Mouse (Mus musculus) hindbrain, embryonic 15.5 days (tissue): ENCODE data around the gene Sars. TPM values are rescaled to one million over a fixed set of nuclear protein-coding genes. Genes with fewer than 3 reads are reported as not detected.

Experiments used
- ATAC-seq: fragments of 200-750 bp; cut with Nextera tagmentation; 2 replicates; pipeline ENCODE4 v1.8.0; 2017; ENCODE audit warnings: low read depth, moderate number of reproducible peaks, moderate TSS enrichment; ENCODE audit not compliant: low FRiP score
- H3K27ac ChIP-seq: fragments of 300-500 bp; sonication (generic); replicated peaks from 2 replicates; pipeline ENCODE4 v1.5.1; 2015; ENCODE audit warnings: mild to moderate bottlenecking, inconsistent platforms
- H3K27me3 ChIP-seq: fragments of 300-500 bp; sonication (generic); 2 replicates; pipeline ENCODE4 v1.6.1; 2015; ENCODE audit warnings: control low read depth, inconsistent platforms
- H3K36me3 ChIP-seq: fragments of 300-500 bp; sonication (generic); 2 replicates; pipeline ENCODE4 v1.6.1; 2015; ENCODE audit warnings: control low read depth, inconsistent platforms
- H3K4me1 ChIP-seq: fragments of 300-500 bp; sonication (generic); replicated peaks from 2 replicates; pipeline ENCODE4 v1.6.1; 2015; ENCODE audit warnings: control low read depth, inconsistent platforms
- H3K4me2 ChIP-seq: fragments of 300-500 bp; sonication (generic); 2 replicates; pipeline ENCODE4 v1.6.1; 2015; ENCODE audit warnings: moderate library complexity, mild to moderate bottlenecking, inconsistent platforms
- H3K4me3 ChIP-seq: fragments of 300-500 bp; sonication (generic); 2 replicates; pipeline ENCODE4 v1.5.1; 2015; ENCODE audit warnings: mild to moderate bottlenecking, inconsistent platforms
- H3K9ac ChIP-seq: fragments of 300-500 bp; sonication (generic); 2 replicates; pipeline ENCODE4 v1.6.1; 2015; ENCODE audit warnings: inconsistent platforms
- H3K9me3 ChIP-seq: fragments of 300-500 bp; sonication (generic); 2 replicates; pipeline ENCODE4 v1.6.1; 2016; ENCODE audit warnings: control low read depth, inconsistent platforms
- WGBS: fragments of 180-500 bp; shearing (Covaris S2); methylation state at CpG from one replicate; pipeline ENCODE4 v1.1.7; 2015; 5-methylcytosine and 5-hydroxymethylcytosine counted together
- polyA plus RNA-seq: library from polyadenylated mRNA; unstranded; fragments of >200 nt; fragmentation: Nextera tagmentation; extraction: Ambion mirVana; gene quantifications from 2 replicates; pipeline ENCODE4 v1.2.1, GENCODE M21; 2015

Sars gene
- polyA plus RNA-seq: 197 and 219 TPM in 2 replicates

- Histone ChIP-seq H3K9me3 (no peaks in the 10 kb centered on the region), H3K4me3 (peak within 1 kb of the TSS; percentile 79), H3K4me2 (peak within 1 kb of the TSS; percentile 85), H3K27ac (peak within 1 kb of the TSS; percentile 91), H3K9ac (peak within 1 kb of the TSS; percentile 81), H3K4me1 (peaks cover 42% of the 10 kb centered on the region), H3K27me3 (no peaks in the 10 kb centered on the region), H3K36me3 (no peaks in the 10 kb centered on the region)
- ATAC-seq: peak; percentile 97
- under 1% methylated on average over 41 of the region's 41 CpGs for WGBS
These were observed at the start of gene Sars for GRCm38 (mm10) chr3:108444698-108445365. TSS of gene Sars (minus strand) at chr3:108445209.

- ATAC-seq: no peak
- Histone ChIP-seq H3K9ac (no peak overlapping the region), H3K4me2 (no peak overlapping the region), H3K27ac (no peak overlapping the region), H3K4me3 (no peak overlapping the region), H3K9me3 (no peaks in the 10 kb centered on the region), H3K27me3 (no peaks in the 10 kb centered on the region), H3K36me3 (no peaks in the 10 kb centered on the region), H3K4me1 (peaks cover under 1% of the 10 kb centered on the region; the same call in 1 of the 2 replicates)
- WGBS: 36% methylated on average over 3 of the region's 3 CpGs
These were observed 45.0 kb upstream of the Sars start for GRCm38 (mm10) chr3:108489968-108490367.

GRCm38 (mm10) chr3:108484749-108485148, 39.7 kb upstream of the Sars start:
- H3K36me3 ChIP-seq: no peaks in the 10 kb centered on the region
- H3K9ac ChIP-seq: no peak overlapping the region
- H3K27ac ChIP-seq: no peak overlapping the region
- ATAC-seq: no peak
- no peaks in the 10 kb centered on the region for H3K9me3 ChIP-seq
- H3K4me3 ChIP-seq: no peak overlapping the region
- 95% methylated on average over 4 of the region's 4 CpGs for WGBS
- no peaks in the 10 kb centered on the region for H3K27me3 ChIP-seq
- H3K4me2 ChIP-seq: no peak overlapping the region
- H3K4me1 ChIP-seq: no peaks in the 10 kb centered on the region

- Histone ChIP-seq H3K4me3 (no peak overlapping the region), H3K9ac (no peak overlapping the region), H3K27me3 (no peaks in the 10 kb centered on the region), H3K4me2 (no peak overlapping the region), H3K9me3 (no peaks in the 10 kb centered on the region), H3K27ac (no peak overlapping the region), H3K36me3 (no peaks in the 10 kb centered on the region), H3K4me1 (no peaks in the 10 kb centered on the region)
- WGBS: 84% methylated on average over 4 of the region's 4 CpGs
- ATAC-seq: no peak
These were observed 33.8 kb upstream of the Sars start for GRCm38 (mm10) chr3:108478800-108479199.

GRCm38 (mm10) chr3:108476761-108477619, 32.0 kb upstream of the Sars start:
- H3K9me3 ChIP-seq: no peaks in the 10 kb centered on the region
- H3K4me2 ChIP-seq: no peak overlapping the region
- no peak overlapping the region for H3K4me3 ChIP-seq
- H3K4me1 ChIP-seq: no peaks in the 10 kb centered on the region
- H3K36me3 ChIP-seq: no peaks in the 10 kb centered on the region
- no peak overlapping the region for H3K27ac ChIP-seq
- WGBS: 52% methylated on average over 14 of the region's 14 CpGs
- ATAC-seq: no peak
- H3K9ac ChIP-seq: no peak overlapping the region
- H3K27me3 ChIP-seq: no peaks in the 10 kb centered on the region

GRCm38 (mm10) chr3:108475496-108475895, 30.5 kb upstream of the Sars start:
- no peaks in the 10 kb centered on the region for H3K27me3 ChIP-seq
- no peaks in the 10 kb centered on the region for H3K4me1 ChIP-seq
- no peaks in the 10 kb centered on the region for H3K9me3 ChIP-seq
- H3K27ac ChIP-seq: no peak overlapping the region
- H3K9ac ChIP-seq: no peak overlapping the region
- no peak overlapping the region for H3K4me2 ChIP-seq
- no peaks in the 10 kb centered on the region for H3K36me3 ChIP-seq
- ATAC-seq: no peak
- WGBS: 84% methylated on average over 5 of the region's 5 CpGs
- H3K4me3 ChIP-seq: no peak overlapping the region

GRCm38 (mm10) chr3:108474969-108475368, 30.0 kb upstream of the Sars start:
- 97% methylated on average over 7 of the region's 7 CpGs for WGBS
- no peak overlapping the region for H3K4me3 ChIP-seq
- H3K4me1 ChIP-seq: no peaks in the 10 kb centered on the region
- no peaks in the 10 kb centered on the region for H3K9me3 ChIP-seq
- H3K27ac ChIP-seq: no peak overlapping the region
- ATAC-seq: no peak
- H3K27me3 ChIP-seq: no peaks in the 10 kb centered on the region
- H3K9ac ChIP-seq: no peak overlapping the region
- no peaks in the 10 kb centered on the region for H3K36me3 ChIP-seq
- no peak overlapping the region for H3K4me2 ChIP-seq

- Histone ChIP-seq H3K4me1 (no peaks in the 10 kb centered on the region), H3K9ac (no peak overlapping the region), H3K9me3 (no peaks in the 10 kb centered on the region), H3K4me3 (no peak overlapping the region), H3K36me3 (no peaks in the 10 kb centered on the region), H3K27ac (no peak overlapping the region), H3K4me2 (no peak overlapping the region), H3K27me3 (no peaks in the 10 kb centered on the region)
- WGBS: 58% methylated on average over 8 of the region's 8 CpGs
- no peak for ATAC-seq
These were observed 22.8 kb upstream of the Sars start for GRCm38 (mm10) chr3:108467760-108468159.

- Histone ChIP-seq H3K4me1 (no peaks in the 10 kb centered on the region), H3K9me3 (no peaks in the 10 kb centered on the region), H3K4me3 (no peak overlapping the region), H3K27ac (no peak overlapping the region), H3K27me3 (no peaks in the 10 kb centered on the region), H3K9ac (no peak overlapping the region), H3K4me2 (no peak overlapping the region), H3K36me3 (no peaks in the 10 kb centered on the region)
- WGBS: 91% methylated on average over 6 of the region's 6 CpGs
- ATAC-seq: no peak
These were observed 21.4 kb upstream of the Sars start for GRCm38 (mm10) chr3:108466425-108466824.

- 47% methylated on average over 10 of the region's 10 CpGs for WGBS
- Histone ChIP-seq H3K9ac (no peak overlapping the region), H3K4me3 (no peak overlapping the region), H3K27me3 (no peaks in the 10 kb centered on the region), H3K36me3 (no peaks in the 10 kb centered on the region), H3K4me2 (peak overlapping the region; percentile 8; the same call in 1 of the 2 replicates), H3K4me1 (no peaks in the 10 kb centered on the region), H3K9me3 (no peaks in the 10 kb centered on the region), H3K27ac (no peak overlapping the region)
- no peak for ATAC-seq
These were observed 13.9 kb upstream of the Sars start for GRCm38 (mm10) chr3:108458866-108459265.

- no peaks in the 10 kb centered on the region for H3K9me3 ChIP-seq
- H3K27me3 ChIP-seq: no peaks in the 10 kb centered on the region
- H3K9ac ChIP-seq: no peak overlapping the region
- H3K4me1 ChIP-seq: no peaks in the 10 kb centered on the region
- H3K27ac ChIP-seq: no peak overlapping the region
- no peak overlapping the region for H3K4me3 ChIP-seq
- 66% methylated on average over 14 of the region's 14 CpGs for WGBS
- no peak for ATAC-seq
- peak overlapping the region; percentile 8; the same call in 1 of the 2 replicates for H3K4me2 ChIP-seq
- no peaks in the 10 kb centered on the region for H3K36me3 ChIP-seq
These were observed 13.4 kb upstream of the Sars start for GRCm38 (mm10) chr3:108458380-108458779.

- no peak for ATAC-seq
- Histone ChIP-seq H3K9me3 (no peaks in the 10 kb centered on the region), H3K9ac (no peak overlapping the region), H3K27ac (no peak overlapping the region), H3K36me3 (no peaks in the 10 kb centered on the region), H3K4me3 (no peak overlapping the region), H3K27me3 (no peaks in the 10 kb centered on the region), H3K4me2 (no peak overlapping the region), H3K4me1 (no peaks in the 10 kb centered on the region)
- 76% methylated on average over 1 of the region's 1 CpGs for WGBS
These were observed 9.2 kb upstream of the Sars start for GRCm38 (mm10) chr3:108454172-108454571.
